In genomic region chr3:8293036-8293435, GRCm38 (mm10) we compare ENCODE assay signal across 20 mouse cellular contexts.
DNase-seq lines count a peak whose midpoint lies in the region; ATAC-seq lines count a peak whose summit lies in the region.
"Had no signal": no experiment of that assay in that cellular context is flagged by ENCODE, and none has a peak within 500 bp of the region (broad histone marks: within the 10 kb centered on the region; RNA-seq: fewer than 3 reads in every experiment).

No protein-coding gene starts in this region.

- intact Hi-C loops in left cerebral cortex, postnatal 36 days (cut with DNase I) = no loop called here

- H3K27me3 ChIP-seq in kidney, embryonic 15.5 days = no peaks in the 10 kb centered on the region
- H3K27me3 ChIP-seq: embryonic facial prominence, embryonic 15.5 days; limb, embryonic 12.5 days; liver, embryonic 12.5 days had no signal

- H3K4me2 ChIP-seq in kidney, embryonic 15.5 days = no peak overlapping the region
- H3K4me2 ChIP-seq: embryonic facial prominence, embryonic 15.5 days; limb, embryonic 12.5 days; liver, embryonic 12.5 days had no signal

- H3K36me3 ChIP-seq in kidney, embryonic 15.5 days = no peaks in the 10 kb centered on the region
- H3K36me3 ChIP-seq: embryonic facial prominence, embryonic 15.5 days; limb, embryonic 12.5 days; liver, embryonic 12.5 days had no signal

- no peaks in the 10 kb centered on the region for H3K9me3 ChIP-seq in kidney, embryonic 15.5 days (replicated peaks)
- H3K9me3 ChIP-seq: embryonic facial prominence, embryonic 15.5 days; limb, embryonic 12.5 days; liver, embryonic 12.5 days had no signal

- no peaks in the 10 kb centered on the region for H3K4me1 ChIP-seq in kidney, embryonic 15.5 days
- H3K4me1 ChIP-seq: embryonic facial prominence, embryonic 15.5 days; limb, embryonic 12.5 days; liver, embryonic 12.5 days had no signal

- 66% methylated on average over 1 of the region's 1 CpGs for WGBS in kidney, embryonic 15.5 days

- H3K27ac ChIP-seq in kidney, embryonic 15.5 days = no peak overlapping the region
- H3K27ac ChIP-seq: embryonic facial prominence, embryonic 15.5 days; heart, adult 2 months; limb, embryonic 12.5 days; liver, embryonic 12.5 days; stomach, postnatal 0 days had no signal

- H3K4me3 ChIP-seq in kidney, embryonic 15.5 days (replicated peaks) = no peak overlapping the region
- H3K4me3 ChIP-seq: embryonic facial prominence, embryonic 15.5 days; heart, adult 2 months; limb, embryonic 12.5 days; liver, embryonic 12.5 days had no signal

- no peak for ATAC-seq in kidney, embryonic 15.5 days (replicated peaks; ENCODE audit: low FRiP score)
- ATAC-seq: hindbrain, embryonic 16.5 days; intestine, postnatal 0 days; liver, embryonic 12.5 days had no signal

- no peak overlapping the region for H3K9ac ChIP-seq in kidney, embryonic 15.5 days
- H3K9ac ChIP-seq: embryonic facial prominence, embryonic 15.5 days; limb, embryonic 12.5 days; liver, embryonic 12.5 days had no signal

- DNase-seq in right cerebral cortex, adult 18-20 months = peak; percentile 66
- DNase-seq in right cerebral cortex, postnatal 4 days = no peak
- peak; percentile 56 to 83 for DNase-seq in frontal cortex, adult 2 months (ENCODE audit: extremely low spot score in 1 of 2, low spot score in 1 of 2)
- DNase-seq in left cerebral cortex, postnatal 36 days (ENCODE audit: low spot score in 2 of 2) = peak; percentile 12 to 13
- no peak for DNase-seq in spleen, postnatal 14 days (ENCODE audit: low spot score in 2 of 2)
- DNase-seq in testis, postnatal 14 days (ENCODE audit: low spot score) = no peak
- DNase-seq in adrenal gland, postnatal 36 days = no peak
- DNase-seq: cerebellum, adult 8-10 months; gastrocnemius, postnatal 25 days; heart, adult 2 months; lung, adult 2 months; lung, postnatal 4 days; thymus, postnatal 25 days had no signal

Comparison
In these comparisons a context has a peak if more than half of its experiments do, and no peak if none do; other contexts are left out.
1. DNase-seq: peak in right cerebral cortex, adult 18-20 months (single experiment), frontal cortex, adult 2 months (2 of 2) and left cerebral cortex, postnatal 36 days (2 of 2); none in right cerebral cortex, postnatal 4 days (single experiment), spleen, postnatal 14 days (0 of 2), testis, postnatal 14 days (single experiment) and adrenal gland, postnatal 36 days (0 of 2).